Mouse (Mus musculus): ENCODE results near the gene Hoxc5. TPM values are rescaled to one million over a fixed set of nuclear protein-coding genes. Genes with fewer than 3 reads are reported as not detected.

The Hoxc5 gene
- total RNA-seq, 4 experiments from 2014 or later: 1.6 to 3.4 (median 2.4) TPM

GRCm38 (mm10) chr15:103034807-103035547 is 67.7 kb downstream of the Hoxc5 start:
- no peak for DNase-seq (ENCODE audit: low spot score in 2 of 2)

DNA sequence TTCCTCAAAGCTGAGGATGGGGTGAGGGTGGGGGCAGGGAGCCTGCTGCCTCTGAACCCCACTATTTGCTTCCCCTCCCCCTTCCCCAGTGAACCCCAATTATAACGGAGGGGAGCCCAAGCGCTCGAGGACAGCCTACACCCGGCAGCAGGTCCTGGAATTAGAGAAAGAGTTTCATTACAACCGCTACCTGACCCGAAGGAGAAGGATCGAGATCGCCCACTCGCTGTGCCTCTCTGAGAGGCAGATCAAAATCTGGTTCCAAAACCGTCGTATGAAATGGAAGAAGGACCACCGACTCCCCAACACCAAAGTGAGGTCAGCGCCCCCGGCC is 68.3 kb downstream of the Hoxc5 start:
- no peak for DNase-seq (ENCODE audit: low spot score in 2 of 2)

GRCm38 (mm10) chr15:103037579-103037978 is 70.3 kb downstream of the Hoxc5 start:
- no peak for DNase-seq (ENCODE audit: low spot score in 2 of 2)

- DNase-seq (ENCODE audit: low spot score in 2 of 2): no peak
Measured at GRCm38 (mm10) chr15:103038701-103039480, 71.6 kb downstream of the Hoxc5 start.

GRCm38 (mm10) chr15:103039609-103040008 is 72.4 kb downstream of the Hoxc5 start:
- no peak for DNase-seq (ENCODE audit: low spot score in 2 of 2)

DNA sequence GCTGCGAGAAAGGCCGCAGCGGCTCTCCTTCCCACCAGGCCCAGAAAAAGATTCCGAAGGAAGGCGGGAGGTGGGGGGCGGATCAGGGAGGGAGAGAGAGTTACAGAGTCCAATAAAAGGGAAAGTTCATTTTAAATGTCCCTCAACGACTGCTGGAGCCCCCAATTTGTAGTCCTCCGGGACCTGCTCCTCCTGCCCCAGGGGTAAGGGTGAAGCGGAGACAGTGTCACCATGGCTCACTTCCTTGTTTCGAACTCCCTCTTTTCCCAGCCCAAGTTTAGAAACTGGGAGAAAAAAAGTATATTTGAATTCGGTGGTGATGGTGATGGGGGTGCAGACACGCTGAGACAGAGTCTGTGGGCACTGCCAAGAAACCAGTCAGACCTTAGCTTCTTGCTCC is 73.4 kb downstream of the Hoxc5 start:
- DNase-seq (ENCODE audit: low spot score in 2 of 2): no peak

DNA sequence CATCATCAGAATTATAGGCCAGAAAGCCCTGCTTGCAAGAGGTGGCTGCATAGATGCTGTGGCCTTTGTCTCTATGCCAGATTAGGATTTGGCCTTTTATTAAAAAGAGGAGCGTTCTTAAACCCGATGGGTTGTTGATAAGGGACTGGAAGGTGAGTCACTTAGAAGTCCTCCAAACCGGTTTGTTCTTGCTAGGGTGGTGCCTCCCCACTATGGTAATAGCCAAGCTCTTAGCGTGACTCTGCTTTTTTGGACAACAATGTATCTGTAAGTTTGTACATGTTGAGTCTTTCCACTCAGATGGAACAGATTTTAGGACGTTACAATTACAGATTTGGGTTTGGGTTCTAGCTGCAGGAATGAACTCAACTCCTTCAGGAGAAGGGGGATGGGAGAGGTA is 74.4 kb downstream of the Hoxc5 start:
- no peak for DNase-seq (ENCODE audit: low spot score in 2 of 2)

GRCm38 (mm10) chr15:103042209-103042608 is 75.0 kb downstream of the Hoxc5 start:
- no peak for DNase-seq (ENCODE audit: low spot score in 2 of 2)

- DNase-seq (ENCODE audit: low spot score in 2 of 2): no peak
Measured at GRCm38 (mm10) chr15:103051670-103052069, 84.4 kb downstream of the Hoxc5 start.

- DNase-seq (ENCODE audit: low spot score in 2 of 2): no peak
Measured at GRCm38 (mm10) chr15:103053210-103053609, 86.0 kb downstream of the Hoxc5 start.

GRCm38 (mm10) chr15:103056396-103056795 is 89.2 kb downstream of the Hoxc5 start:
- DNase-seq (ENCODE audit: low spot score in 2 of 2): no peak

DNA sequence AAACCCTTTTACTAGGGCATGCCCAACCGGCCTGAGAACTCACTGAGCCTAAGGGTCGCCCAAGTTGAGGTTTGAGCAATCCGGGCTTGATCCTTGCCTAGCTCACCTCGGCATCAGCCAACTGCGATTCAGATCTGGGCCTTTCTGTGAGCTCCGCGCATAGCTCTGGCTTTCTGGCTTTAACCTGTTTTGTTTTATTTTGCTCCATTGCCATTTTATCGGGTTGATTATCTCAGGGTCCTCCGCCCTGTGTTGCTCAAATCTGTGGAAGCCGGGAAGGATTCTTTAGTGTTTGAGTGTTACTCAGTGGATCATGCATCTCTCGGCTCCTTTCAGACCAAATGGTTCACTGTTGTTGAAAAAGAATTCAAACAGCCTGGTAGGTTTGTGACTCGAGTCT is 91.5 kb downstream of the Hoxc5 start:
- DNase-seq (ENCODE audit: low spot score in 2 of 2): no peak

- DNase-seq (ENCODE audit: low spot score in 2 of 2): no peak
Measured at GRCm38 (mm10) chr15:103059393-103059992, 92.2 kb downstream of the Hoxc5 start.

- no peak for DNase-seq (ENCODE audit: low spot score in 2 of 2)
Measured at GRCm38 (mm10) chr15:103060021-103060340, 92.7 kb downstream of the Hoxc5 start.

- peak; percentile 31 to 54 for DNase-seq (ENCODE audit: low spot score in 2 of 2)
Measured at GRCm38 (mm10) chr15:103060341-103061130, 93.3 kb downstream of the Hoxc5 start.

DNA sequence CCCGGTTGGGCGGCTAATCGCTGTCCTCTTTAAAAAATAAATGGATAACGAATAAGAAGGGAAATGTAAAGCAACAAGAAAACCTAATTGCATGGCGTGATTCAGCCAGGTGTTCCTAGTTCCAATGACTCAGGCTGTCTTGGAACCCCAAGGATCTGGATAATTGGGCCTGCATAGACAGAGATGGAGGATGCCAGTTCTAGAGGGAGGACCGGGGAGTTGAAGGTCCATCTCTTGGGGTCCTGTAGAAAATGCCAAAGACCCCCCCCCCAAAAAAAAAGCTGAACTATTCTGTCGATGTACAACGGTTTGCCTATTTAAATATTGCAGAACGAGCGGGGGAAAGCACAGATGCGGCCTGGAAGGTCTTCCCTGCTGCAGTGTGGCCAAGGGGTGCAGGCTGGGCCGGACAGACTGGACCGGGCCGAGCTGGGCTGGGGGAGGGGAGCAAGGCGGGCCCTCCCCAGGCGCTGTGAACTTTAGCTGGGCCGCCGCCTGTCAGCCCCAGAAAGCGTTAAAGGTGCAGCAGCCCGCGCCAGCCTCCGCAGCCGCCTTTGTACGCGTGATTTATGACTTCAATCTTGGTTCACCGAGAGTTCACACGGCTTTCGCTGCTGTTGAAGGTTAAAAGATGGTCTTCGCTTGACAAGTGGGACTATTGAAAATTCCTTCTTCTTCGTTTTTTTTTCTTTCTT is 94.0 kb downstream of the Hoxc5 start:
- DNase-seq (ENCODE audit: low spot score in 2 of 2): peak in 1 of 2 experiments; percentile 38

- DNase-seq (ENCODE audit: low spot score in 2 of 2): no peak
Measured at GRCm38 (mm10) chr15:103061988-103062387, 94.7 kb downstream of the Hoxc5 start.

DNA sequence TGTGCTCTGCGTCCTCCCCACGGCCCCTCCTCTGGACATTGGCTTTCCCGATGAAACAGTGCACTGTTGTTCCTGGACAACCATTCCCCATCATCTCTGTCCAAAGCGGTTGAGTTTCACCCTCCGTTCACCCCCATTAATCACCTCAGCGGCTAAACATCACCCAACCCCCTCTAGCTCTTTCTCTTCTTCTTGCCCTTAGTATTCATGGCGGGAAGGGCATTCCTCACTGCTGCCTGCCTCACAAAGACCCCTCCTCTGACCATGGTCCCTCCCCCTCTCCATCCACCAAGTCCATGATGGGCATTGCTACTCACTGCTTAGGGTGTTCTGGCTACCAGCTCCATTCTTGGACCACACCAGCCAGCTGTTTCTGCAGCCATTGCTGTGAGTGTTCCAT is 98.4 kb downstream of the Hoxc5 start:
- DNase-seq (ENCODE audit: low spot score in 2 of 2): no peak

Data from gastrocnemius, adult 8-10 months (tissue).